Mouse (Mus musculus) fibroblast of lung, adult 2 months (primary cell): Measurements from ENCODE around the gene Dgka.

Experiments used
- DNase-seq: peaks from one replicate; pipeline ENCODE4 v3.0.0-alpha.2; 2011; ENCODE audit warnings: low read depth

Dgka gene

DNA sequence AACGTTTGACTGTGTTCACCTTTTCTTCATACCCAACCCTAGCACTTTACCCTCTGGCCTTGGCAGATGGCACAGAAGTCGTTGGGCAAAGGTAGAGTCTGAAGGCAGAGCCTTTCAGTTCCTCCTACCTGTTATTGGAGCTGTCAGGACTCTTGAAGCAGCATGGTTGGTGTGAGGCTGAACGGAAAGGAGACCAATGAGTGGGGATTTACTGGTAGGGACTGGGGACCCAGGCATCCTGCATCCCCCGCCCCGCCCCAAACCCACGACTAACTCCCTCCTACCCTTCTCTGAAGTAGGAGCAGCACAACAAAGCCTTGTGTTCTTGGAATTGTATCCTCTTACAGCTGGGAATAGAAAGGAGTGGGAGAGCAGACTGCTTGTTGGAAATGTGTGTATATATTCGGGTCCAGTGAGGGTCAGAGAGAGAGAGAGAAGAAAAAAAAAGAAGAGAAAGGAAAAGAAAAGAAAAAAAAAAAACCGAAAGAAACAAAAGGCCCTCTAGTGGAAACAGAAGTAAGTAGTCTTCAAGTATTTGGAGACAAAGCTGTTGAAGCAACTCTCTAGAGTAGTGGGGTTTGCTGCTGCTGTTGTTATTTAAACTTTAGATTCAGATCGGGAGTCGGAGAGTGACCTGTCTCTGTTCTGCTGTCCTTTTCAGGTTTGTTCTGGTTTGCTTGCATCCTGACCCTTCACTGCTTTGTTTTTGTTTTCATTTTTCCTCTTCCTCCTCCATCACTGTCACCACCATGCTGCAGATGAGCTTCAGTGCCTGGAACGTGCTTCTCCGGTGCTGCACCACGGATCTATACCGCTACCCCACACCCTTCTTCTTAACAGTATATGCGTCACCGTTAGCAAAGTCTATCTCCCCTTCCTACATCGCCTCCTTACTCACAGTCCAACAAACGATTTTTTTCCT, at the start of gene Dgka:
Dgka (minus strand) TSS at position 176 of the 922 bp plus-strand sequence.
- no peak for DNase-seq

DNA sequence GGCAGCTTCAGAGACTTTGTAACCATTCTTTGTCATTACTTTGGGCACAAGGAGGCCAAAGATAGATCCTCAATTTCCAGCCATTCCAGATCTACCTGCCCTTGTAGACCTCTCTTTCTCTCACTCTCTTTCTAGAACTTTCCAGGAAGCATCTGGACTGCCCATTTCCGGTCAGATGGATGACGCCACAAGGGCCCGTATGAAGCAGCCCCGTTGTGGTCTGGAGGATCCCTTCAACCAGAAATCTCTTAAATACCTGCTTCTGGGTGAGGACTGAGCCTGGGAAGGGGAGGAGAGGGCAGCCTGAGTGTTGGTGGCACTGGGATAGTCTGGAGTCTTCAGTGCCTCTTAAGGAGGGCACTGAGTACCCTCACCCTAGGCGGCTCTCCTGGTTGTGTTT, 49.7 kb upstream of the Dgka start:
- DNase-seq: no peak

DNA sequence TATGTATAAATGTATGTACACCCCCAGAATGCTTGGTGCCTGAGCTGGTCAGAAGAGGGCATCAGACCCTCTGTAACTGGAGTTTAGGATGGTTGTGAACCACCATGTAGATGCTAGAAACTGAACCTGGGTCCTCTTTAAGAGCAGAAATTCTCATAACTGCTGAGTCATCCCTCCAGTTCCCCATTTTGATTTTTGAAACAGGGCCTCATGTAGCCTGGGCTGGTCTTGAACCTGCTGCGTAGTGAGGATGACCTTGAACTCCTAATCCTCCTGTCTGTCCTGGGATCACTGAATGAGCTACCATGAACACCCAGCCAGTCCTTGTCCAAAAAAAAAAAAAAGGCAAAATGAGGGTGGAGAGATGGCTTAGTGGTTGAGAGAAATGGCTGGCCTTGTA, 48.6 kb upstream of the Dgka start:
- no peak for DNase-seq

DNA sequence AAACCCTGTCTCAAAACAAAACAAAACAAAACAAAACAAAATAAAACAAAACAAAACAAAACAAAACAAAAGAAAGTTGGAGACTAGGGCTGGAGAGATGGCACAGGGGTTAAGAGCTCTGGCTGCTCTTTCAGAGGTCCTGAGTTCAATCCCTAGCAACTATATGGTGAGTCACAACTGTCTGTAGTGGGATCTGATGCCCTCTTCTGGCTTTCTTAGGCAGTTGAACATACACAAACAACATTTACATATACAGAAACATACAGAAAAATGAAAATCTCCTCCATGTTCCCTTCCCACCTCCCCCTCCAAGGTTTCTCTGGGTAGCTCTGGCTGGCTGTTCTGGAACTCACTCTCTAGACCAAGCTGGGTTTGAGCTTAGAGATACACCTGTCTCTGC, 47.4 kb upstream of the Dgka start:
- no peak for DNase-seq

GRCm38 (mm10) chr10:128790398-128791124, 45.9 kb upstream of the Dgka start, which contains the start of gene Mmp19:
Gene Mmp19, plus strand, starts transcription at chr10:128790910.
- DNase-seq: peak; percentile 55

DNA sequence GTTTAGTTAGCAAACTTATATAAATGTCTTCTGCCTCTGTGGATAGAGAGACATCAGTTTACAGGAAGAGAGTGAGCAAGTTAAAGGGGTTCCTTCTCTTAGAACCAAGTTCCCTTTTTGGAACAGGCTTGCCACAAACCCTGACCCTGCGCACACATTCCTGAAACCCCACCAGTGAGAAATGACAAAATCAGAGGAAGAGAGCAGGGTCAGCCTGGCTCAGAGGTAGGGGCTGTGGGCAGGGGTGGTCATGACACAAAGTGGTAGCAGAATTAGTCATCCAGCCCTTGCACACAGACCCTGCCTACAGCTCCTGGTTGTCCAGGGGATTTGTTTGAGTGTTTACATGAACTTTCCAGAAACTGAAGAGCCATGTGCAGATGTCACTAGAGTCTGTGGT, 35.5 kb upstream of the Dgka start:
- DNase-seq: no peak

- peak; percentile 98 for DNase-seq
Measured at GRCm38 (mm10) chr10:128779011-128779795, 34.5 kb upstream of the Dgka start.

- no peak for DNase-seq
Measured at GRCm38 (mm10) chr10:128778441-128778840, 33.8 kb upstream of the Dgka start.

DNA sequence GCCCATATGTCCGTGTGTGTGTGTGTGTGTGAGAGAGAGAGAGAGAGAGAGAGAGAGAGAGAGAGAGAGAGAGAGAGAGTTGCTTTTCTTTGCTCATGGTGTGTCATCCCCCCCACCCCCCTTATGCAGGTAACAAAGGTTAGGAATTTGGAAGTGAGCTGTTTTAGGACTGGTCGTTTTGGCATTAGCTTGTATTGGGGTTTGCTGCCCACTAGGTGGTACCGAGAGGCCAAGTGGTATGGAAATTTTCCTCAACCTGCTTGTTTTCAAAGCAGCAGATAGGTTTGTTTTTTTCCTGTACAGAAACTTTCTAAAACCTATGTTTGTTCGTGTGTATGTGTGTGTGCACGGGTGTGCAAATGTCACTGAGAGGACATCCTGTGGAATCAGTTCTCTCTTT, 29.0 kb upstream of the Dgka start:
- no peak for DNase-seq

GRCm38 (mm10) chr10:128772895-128773294, 28.2 kb upstream of the Dgka start:
- DNase-seq: no peak

DNA sequence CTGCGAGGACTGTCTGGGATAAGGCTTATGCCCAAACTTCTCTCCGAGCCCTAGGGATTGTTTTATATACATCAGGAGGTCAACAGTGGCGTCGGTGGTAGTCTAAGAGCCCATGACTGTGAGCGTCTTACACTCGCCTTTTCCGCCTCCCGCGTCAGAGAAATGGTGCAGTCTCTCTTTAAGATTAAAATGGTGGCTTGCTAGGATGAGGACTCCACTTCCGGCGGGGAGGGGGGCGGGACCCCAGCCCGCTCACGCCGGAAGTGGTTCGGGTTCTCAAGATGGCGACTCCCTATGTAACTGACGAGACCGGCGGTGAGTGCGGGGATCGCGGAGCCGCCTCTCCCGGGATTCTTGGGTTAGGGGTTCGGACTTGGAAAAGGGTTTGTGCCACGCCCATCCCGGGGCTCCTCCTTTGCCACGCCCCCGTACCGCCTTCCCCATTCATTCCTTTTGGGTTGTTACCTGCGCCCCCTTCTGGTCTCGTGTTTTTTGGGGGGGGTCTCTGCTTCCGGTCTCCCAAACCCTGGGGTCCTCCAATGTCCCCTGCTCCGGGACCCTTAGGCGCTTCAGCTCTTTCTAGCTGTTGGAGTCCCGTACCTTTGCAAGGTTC, 3.7 kb upstream of the Dgka start:
- peak; percentile 75 for DNase-seq

DNA sequence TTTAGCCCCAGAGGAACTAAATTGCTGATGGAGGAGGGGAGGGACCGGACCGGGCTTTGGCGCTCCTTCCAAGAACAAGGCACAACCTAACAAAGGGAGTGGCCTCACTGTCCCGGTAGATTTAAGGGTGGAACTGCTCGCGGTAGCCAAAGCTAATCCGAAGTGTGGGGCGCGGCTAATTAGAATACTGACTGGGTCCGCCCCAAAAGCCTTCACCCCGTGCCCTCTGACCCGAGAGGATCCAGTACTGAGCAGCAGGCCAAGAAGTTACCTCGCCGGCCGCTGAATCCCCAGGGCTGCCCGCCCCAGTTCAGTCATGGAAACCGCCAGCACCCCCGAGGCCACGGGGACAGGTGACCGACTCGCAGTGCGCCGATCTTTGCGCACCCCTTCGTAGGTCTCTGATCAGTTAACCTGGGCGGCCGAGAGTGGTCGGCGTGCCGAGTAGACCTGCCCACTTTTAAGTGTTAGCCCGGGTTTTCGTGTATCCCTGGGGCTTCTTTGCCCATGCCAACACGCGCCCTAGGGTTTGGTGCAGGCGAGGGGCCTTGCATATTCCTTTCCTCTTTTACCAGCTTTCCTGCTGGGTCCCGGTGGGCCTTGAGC, 3.1 kb upstream of the Dgka start, which contains the start of gene Pym1:
Pym1 (plus strand) TSS at position 244 of the 606 bp plus-strand sequence.
- DNase-seq: peak; percentile 25

DNA sequence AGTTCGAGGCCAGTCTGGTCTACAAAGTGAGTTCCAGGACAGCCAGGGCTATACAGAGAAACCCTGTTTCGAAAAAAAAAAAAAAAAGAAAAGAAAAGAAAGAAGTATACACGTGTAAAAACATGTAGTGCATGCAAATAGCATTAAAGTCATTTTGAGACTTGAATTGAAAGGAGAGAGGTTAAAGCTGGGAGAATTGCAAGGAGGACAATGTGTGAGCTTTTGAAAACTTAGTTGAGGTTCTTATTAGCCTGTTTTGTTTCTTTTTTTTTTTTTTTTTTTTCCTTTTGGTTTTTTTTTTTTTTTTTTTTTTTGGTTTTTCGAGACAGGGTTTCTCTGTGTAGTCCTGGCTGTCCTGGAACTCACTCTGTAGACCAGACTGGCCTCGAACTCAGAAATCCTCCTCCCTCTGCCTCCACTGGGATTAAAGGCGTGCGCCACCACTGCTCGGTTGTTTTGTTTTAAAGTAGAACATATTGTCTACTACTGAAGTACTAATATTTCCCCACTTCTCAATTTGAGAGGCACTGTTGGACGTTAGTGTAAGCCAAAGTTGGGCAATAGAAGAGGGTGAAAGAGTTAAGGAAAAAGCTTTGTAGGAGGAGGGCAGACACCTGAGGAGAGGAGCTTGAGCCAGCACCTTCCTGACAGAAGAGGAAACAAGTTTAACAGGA, 2.5 kb upstream of the Dgka start:
- DNase-seq: no peak

GRCm38 (mm10) chr10:128745946-128746613, 1.4 kb upstream of the Dgka start:
- DNase-seq: no peak

DNA sequence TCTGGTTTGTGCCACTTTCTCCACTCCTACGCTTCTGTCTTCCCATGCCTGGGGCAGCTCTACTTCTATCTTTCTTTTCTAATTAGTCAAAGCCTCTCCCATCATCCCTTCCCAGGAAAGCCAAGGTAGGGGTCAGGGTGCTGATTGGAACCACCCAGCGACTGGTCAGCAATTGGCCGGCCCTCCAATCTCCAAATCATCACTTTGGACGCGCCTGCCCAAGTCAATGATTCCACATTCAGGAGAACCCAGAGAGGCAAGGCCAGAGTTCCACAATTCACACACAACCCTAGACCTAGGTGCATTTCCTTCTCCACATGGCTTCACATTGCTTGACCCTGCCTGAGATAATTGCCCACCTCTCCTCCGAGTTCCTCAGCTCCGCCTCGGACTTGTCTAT, 444 bp downstream of the Dgka start:
- DNase-seq: no peak

- no peak for DNase-seq
Measured at GRCm38 (mm10) chr10:128743791-128744191, 864 bp downstream of the Dgka start.

DNA sequence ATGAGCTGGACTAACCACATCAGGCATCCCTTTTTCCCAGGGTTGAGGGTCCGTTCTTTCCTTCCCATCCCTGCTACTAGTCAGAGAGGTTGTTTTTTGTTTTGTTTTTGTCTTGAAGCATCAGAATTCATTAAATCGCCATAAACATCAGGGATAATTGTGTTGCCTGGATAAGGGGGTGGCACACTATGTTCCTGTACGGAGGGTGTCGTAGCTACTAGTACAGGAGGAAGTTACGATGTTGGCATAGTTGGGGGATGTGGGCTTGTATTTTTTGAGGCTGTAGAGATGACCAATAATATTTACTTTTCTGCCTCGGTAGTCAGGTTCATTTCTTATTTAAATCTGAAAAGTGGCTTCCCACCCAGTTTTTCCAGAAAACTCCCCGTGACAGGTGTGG, 1.4 kb downstream of the Dgka start:
- DNase-seq: no peak

DNA sequence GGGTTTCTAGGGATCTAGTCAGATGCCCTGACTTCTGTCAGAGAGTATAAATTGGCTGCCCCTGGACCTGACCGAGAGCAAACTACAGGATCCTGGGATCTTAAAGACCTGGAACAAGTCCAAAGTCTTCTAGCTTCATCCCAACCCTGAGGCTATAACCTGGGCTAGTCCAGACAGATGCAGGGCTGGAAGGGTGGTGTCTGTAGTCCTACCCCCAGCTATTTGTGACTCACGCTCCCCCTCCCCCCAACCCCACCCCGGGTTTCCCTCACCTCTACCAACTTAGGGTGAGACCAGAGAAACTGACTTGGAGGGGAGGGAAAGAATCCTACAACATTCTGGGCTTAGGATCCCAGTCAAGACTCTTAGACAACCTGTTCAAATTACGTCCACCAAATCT, 2.0 kb downstream of the Dgka start:
- DNase-seq: no peak

GRCm38 (mm10) chr10:128740296-128740695, 4.4 kb downstream of the Dgka start:
- DNase-seq: no peak

DNA sequence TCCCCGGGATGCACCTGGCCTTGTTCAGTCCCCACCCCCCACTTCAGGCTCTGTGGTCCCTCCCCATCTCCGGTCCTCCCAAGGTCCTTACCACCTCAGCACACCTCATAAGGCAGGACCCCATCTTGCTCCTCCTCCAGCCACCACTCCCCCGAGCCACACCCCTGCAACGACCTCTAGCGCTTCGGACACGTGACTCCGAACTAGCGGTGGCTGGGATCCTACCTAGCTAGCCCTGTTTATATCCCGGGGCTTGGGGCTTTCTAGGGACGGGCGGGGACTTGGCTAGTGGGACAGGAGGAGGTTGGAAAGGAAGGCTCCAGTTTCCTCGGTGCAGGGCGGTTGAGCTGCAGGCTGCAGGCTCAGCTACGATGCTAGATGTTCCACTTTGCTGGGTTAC, 7.2 kb downstream of the Dgka start:
- no peak for DNase-seq
